15 mouse cellular contexts compared by ENCODE assay signal in genomic region chr3:69559975-69560330, GRCm38 (mm10). TPM values are rescaled to one million over a fixed set of nuclear protein-coding genes. Genes with fewer than 3 reads are reported as not detected.
DNase-seq lines count a peak whose midpoint lies in the region; ATAC-seq and TF ChIP-seq lines count a peak whose summit lies in the region.
"Had no signal": no experiment of that assay in that cellular context is flagged by ENCODE, and none has a peak within 500 bp of the region (broad histone marks: within the 10 kb centered on the region; RNA-seq: fewer than 3 reads in every experiment).

No protein-coding gene starts in this region.

- no peak overlapping the region for H3K27ac ChIP-seq in intestine, embryonic 16.5 days (ENCODE audit: low read length)
- no peak overlapping the region for H3K27ac ChIP-seq in intestine, postnatal 0 days (ENCODE audit: low read depth, low read length)
- H3K27ac ChIP-seq in midbrain, embryonic 10.5 days (replicated peaks): no peak overlapping the region
- H3K27ac ChIP-seq: hindbrain, embryonic 13.5 days had no signal

- peaks cover 2% of the 10 kb centered on the region; the same call in 1 of the 2 replicates for H3K4me1 ChIP-seq in intestine, embryonic 16.5 days (ENCODE audit: control insufficient read depth, insufficient read depth, low read length)
- no peaks in the 10 kb centered on the region for H3K4me1 ChIP-seq in intestine, postnatal 0 days (replicated peaks; ENCODE audit: control insufficient read depth, insufficient read depth, low read length)
- peaks cover 10% of the 10 kb centered on the region for H3K4me1 ChIP-seq in midbrain, embryonic 10.5 days

- WGBS in intestine, embryonic 16.5 days: 61% methylated on average over 7 of the region's 7 CpGs
- WGBS in intestine, postnatal 0 days: 47% methylated on average over 7 of the region's 7 CpGs
- 94% methylated on average over 7 of the region's 7 CpGs for WGBS in midbrain, embryonic 10.5 days

- no peak overlapping the region for H3K4me3 ChIP-seq in intestine, embryonic 16.5 days (ENCODE audit: low read length)
- H3K4me3 ChIP-seq in intestine, postnatal 0 days (ENCODE audit: low read depth, low read length): no peak overlapping the region
- no peak overlapping the region for H3K4me3 ChIP-seq in midbrain, embryonic 10.5 days
- H3K4me3 ChIP-seq: heart, embryonic 12.5 days; hindbrain, embryonic 13.5 days; layer of hippocampus, adult 2 months had no signal

- H3K27me3 ChIP-seq in intestine, embryonic 16.5 days (replicated peaks; ENCODE audit: control insufficient read depth, insufficient read depth, low read length): no peaks in the 10 kb centered on the region
- no peaks in the 10 kb centered on the region for H3K27me3 ChIP-seq in intestine, postnatal 0 days (replicated peaks; ENCODE audit: control insufficient read depth, insufficient read depth, low read length)
- H3K27me3 ChIP-seq in splenic B cell, adult 2 months (ENCODE audit: control insufficient read depth, insufficient read depth, low read length, poor library complexity, severe bottlenecking): no peaks in the 10 kb centered on the region
- H3K27me3 ChIP-seq in midbrain, embryonic 10.5 days (ENCODE audit: low read depth, poor library complexity, severe bottlenecking): no peaks in the 10 kb centered on the region
- H3K27me3 ChIP-seq: heart, embryonic 12.5 days; hindbrain, embryonic 13.5 days; Patski had no signal

- no peak overlapping the region for H3K4me2 ChIP-seq in intestine, embryonic 16.5 days (ENCODE audit: low read depth, low read length)
- no peak overlapping the region for H3K4me2 ChIP-seq in intestine, postnatal 0 days (replicated peaks; ENCODE audit: low read depth)
- H3K4me2 ChIP-seq: heart, embryonic 12.5 days; hindbrain, embryonic 13.5 days; lung, embryonic 14.5 days had no signal

- no peaks in the 10 kb centered on the region for H3K9me3 ChIP-seq in intestine, embryonic 16.5 days (ENCODE audit: control insufficient read depth, low read length)
- H3K9me3 ChIP-seq in intestine, postnatal 0 days (ENCODE audit: control insufficient read depth): no peaks in the 10 kb centered on the region
- no peaks in the 10 kb centered on the region for H3K9me3 ChIP-seq in midbrain, embryonic 10.5 days (replicated peaks)
- H3K9me3 ChIP-seq: heart, embryonic 12.5 days; hindbrain, embryonic 13.5 days had no signal

- no peak overlapping the region for H3K9ac ChIP-seq in intestine, embryonic 16.5 days (ENCODE audit: low read depth, low read length)
- H3K9ac ChIP-seq in intestine, postnatal 0 days (ENCODE audit: low read depth, low read length): no peak overlapping the region
- H3K9ac ChIP-seq: heart, embryonic 12.5 days; hindbrain, embryonic 13.5 days; lung, embryonic 14.5 days had no signal

- TF ChIP-seq CTCF in intestine, postnatal 0 days (IDR thresholded peaks at IDR 0.05; ENCODE audit: low read depth): no peak

- ATAC-seq in intestine, embryonic 16.5 days: 0 out of 2 replicates have a peak, but pooled peaks have one; percentile 40
- no peak for ATAC-seq in intestine, postnatal 0 days
- ATAC-seq in common myeloid progenitor, adult 5-6 weeks (replicated peaks; ENCODE audit: low read depth, poor library complexity, severe bottlenecking): peak; percentile 89
- ATAC-seq: Patski had no signal

- H3K36me3 ChIP-seq in intestine, embryonic 16.5 days (ENCODE audit: control insufficient read depth, insufficient read depth, low read length): no peaks in the 10 kb centered on the region
- H3K36me3 ChIP-seq in intestine, postnatal 0 days (ENCODE audit: control insufficient read depth, insufficient read depth): no peaks in the 10 kb centered on the region
- H3K36me3 ChIP-seq in splenic B cell, adult 2 months (ENCODE audit: control insufficient read depth, insufficient read depth, low read length, poor library complexity, severe bottlenecking): no peaks in the 10 kb centered on the region
- no peaks in the 10 kb centered on the region for H3K36me3 ChIP-seq in midbrain, embryonic 10.5 days
- H3K36me3 ChIP-seq: heart, embryonic 12.5 days; hindbrain, embryonic 13.5 days had no signal

- DNase-seq in right cerebral cortex, adult 18-20 months: peak; percentile 32
- DNase-seq in right cerebral cortex, postnatal 14 days: no peak
- DNase-seq in splenic B cell, adult 2 months (ENCODE audit: low read depth, low spot score): peak; percentile 19
- DNase-seq in midbrain, embryonic 10.5 days (ENCODE audit: low spot score): no peak
- no peak for DNase-seq in cerebellum, adult 9-10 months
- DNase-seq: cerebellum, adult 8-10 months; lung, embryonic 14.5 days; thymus, postnatal 36 days had no signal

RNA-seq across cellular contexts. Expression of gene B3galnt1, which starts 38.8 kb away (rescaled TPM):
- 25.4 and 27.0 TPM in 2 replicates for polyA plus RNA-seq in intestine, embryonic 16.5 days (2015; fragmentation: Nextera tagmentation; extraction: Ambion mirVana)
- polyA plus RNA-seq in intestine, postnatal 0 days (2015; fragmentation: Nextera tagmentation; extraction: Ambion mirVana): 21.6 and 21.8 TPM in 2 replicates
- total RNA-seq in common myeloid progenitor, adult 5-6 weeks (2017): 1.0 TPM in 1 of 2 replicates, not detected in the other
- polyA plus RNA-seq in midbrain, embryonic 10.5 days (2016; fragmentation: Nextera tagmentation; extraction: Ambion mirVana): 33.7 and 35.8 TPM in 2 replicates

Comparison
In these comparisons a context has a peak if more than half of its experiments do, and no peak if none do; other contexts are left out.
1. DNase-seq: peak in right cerebral cortex, adult 18-20 months (single experiment) and splenic B cell, adult 2 months (single experiment); none in right cerebral cortex, postnatal 14 days (single experiment), midbrain, embryonic 10.5 days (single experiment) and cerebellum, adult 9-10 months (single experiment).